Mouse (Mus musculus): ENCODE results near the gene Ppfibp2. TPM values are rescaled to one million over a fixed set of nuclear protein-coding genes. Genes with fewer than 3 reads are reported as not detected.

Ppfibp2 gene
- polyA plus RNA-seq, 1 experiment = 27.0 TPM

- peak overlapping the region; percentile 48 for H3K4me3 ChIP-seq (replicated peaks; ENCODE audit: extremely low read depth, low read depth, low read length)
- DNase-seq = peak; percentile 34
- H3K4me1 ChIP-seq (ENCODE audit: control insufficient read depth, insufficient read depth, low read length) = peaks cover 16% of the 10 kb centered on the region
- no peak for TF ChIP-seq POLR2A (IDR thresholded peaks at IDR 0.05; ENCODE audit: borderline replicate concordance, extremely low read depth, low read depth, low read length)
- no peak for TF ChIP-seq CTCF (IDR thresholded peaks at IDR 0.05; ENCODE audit: insufficient read depth, low read length)
- WGBS = 8% methylated on average over 13 of the region's 13 CpGs
These were observed 71.4 kb downstream of the Ppfibp2 start for GRCm38 (mm10) chr7:107666262-107666902.

GRCm38 (mm10) chr7:107668514-107668913 lies 73.5 kb downstream of the Ppfibp2 start:
- H3K4me1 ChIP-seq (ENCODE audit: control insufficient read depth, insufficient read depth, low read length) = peaks cover 12% of the 10 kb centered on the region
- 66% methylated on average over 5 of the region's 5 CpGs for WGBS
- DNase-seq = no peak
- TF ChIP-seq POLR2A (IDR thresholded peaks at IDR 0.05; ENCODE audit: borderline replicate concordance, extremely low read depth, low read depth, low read length) (no peak), CTCF (IDR thresholded peaks at IDR 0.05; ENCODE audit: insufficient read depth, low read length) (no peak)
- H3K4me3 ChIP-seq (replicated peaks; ENCODE audit: extremely low read depth, low read depth, low read length) = no peak overlapping the region

- TF ChIP-seq POLR2A (IDR thresholded peaks at IDR 0.05; ENCODE audit: borderline replicate concordance, extremely low read depth, low read depth, low read length) = no peak
- no peak for TF ChIP-seq CTCF (IDR thresholded peaks at IDR 0.05; ENCODE audit: insufficient read depth, low read length)
- H3K4me1 ChIP-seq (ENCODE audit: control insufficient read depth, insufficient read depth, low read length) = peaks cover 3% of the 10 kb centered on the region
- WGBS = 64% methylated on average over 3 of the region's 3 CpGs
- DNase-seq = no peak
- no peak overlapping the region for H3K4me3 ChIP-seq (replicated peaks; ENCODE audit: extremely low read depth, low read depth, low read length)
These were observed 80.2 kb downstream of the Ppfibp2 start for GRCm38 (mm10) chr7:107675224-107675623.

- TF ChIP-seq CTCF (IDR thresholded peaks at IDR 0.05; ENCODE audit: insufficient read depth, low read length) = no peak
- WGBS = 51% methylated on average over 6 of the region's 6 CpGs
- DNase-seq = no peak
- Histone ChIP-seq H3K4me1 (ENCODE audit: control insufficient read depth, insufficient read depth, low read length) (peaks cover 14% of the 10 kb centered on the region), H3K4me3 (replicated peaks; ENCODE audit: extremely low read depth, low read depth, low read length) (no peak overlapping the region)
These were observed 85.3 kb downstream of the Ppfibp2 start for GRCm38 (mm10) chr7:107680151-107680852.

- no peak overlapping the region for H3K4me3 ChIP-seq (replicated peaks; ENCODE audit: extremely low read depth, low read depth, low read length)
- WGBS = 49% methylated on average over 2 of the region's 2 CpGs
- DNase-seq = no peak
- H3K4me1 ChIP-seq (ENCODE audit: control insufficient read depth, insufficient read depth, low read length) = peaks cover 13% of the 10 kb centered on the region
- no peak for TF ChIP-seq POLR2A (IDR thresholded peaks at IDR 0.05; ENCODE audit: borderline replicate concordance, extremely low read depth, low read depth, low read length)
- no peak for TF ChIP-seq CTCF (IDR thresholded peaks at IDR 0.05; ENCODE audit: insufficient read depth, low read length)
These were observed 86.3 kb downstream of the Ppfibp2 start for GRCm38 (mm10) chr7:107681306-107681705.

GRCm38 (mm10) chr7:107683162-107683561 lies 88.2 kb downstream of the Ppfibp2 start:
- H3K4me1 ChIP-seq (ENCODE audit: control insufficient read depth, insufficient read depth, low read length) = peaks cover 15% of the 10 kb centered on the region
- no peak overlapping the region for H3K4me3 ChIP-seq (replicated peaks; ENCODE audit: extremely low read depth, low read depth, low read length)
- TF ChIP-seq POLR2A (IDR thresholded peaks at IDR 0.05; ENCODE audit: borderline replicate concordance, extremely low read depth, low read depth, low read length) (no peak), CTCF (IDR thresholded peaks at IDR 0.05; ENCODE audit: insufficient read depth, low read length) (no peak)
- no peak for DNase-seq
- WGBS = 60% methylated on average over 4 of the region's 4 CpGs

- H3K4me3 ChIP-seq (replicated peaks; ENCODE audit: extremely low read depth, low read depth, low read length) = no peak overlapping the region
- TF ChIP-seq CTCF (IDR thresholded peaks at IDR 0.05; ENCODE audit: insufficient read depth, low read length) (no peak), POLR2A (IDR thresholded peaks at IDR 0.05; ENCODE audit: borderline replicate concordance, extremely low read depth, low read depth, low read length) (no peak)
- no peak for DNase-seq
- H3K4me1 ChIP-seq (ENCODE audit: control insufficient read depth, insufficient read depth, low read length) = peaks cover 15% of the 10 kb centered on the region
- WGBS = 46% methylated on average over 3 of the region's 3 CpGs
These were observed 88.6 kb downstream of the Ppfibp2 start for GRCm38 (mm10) chr7:107683622-107684021.

GRCm38 (mm10) chr7:107685238-107685954 lies 90.4 kb downstream of the Ppfibp2 start:
- WGBS = 54% methylated on average over 8 of the region's 8 CpGs
- no peak for DNase-seq
- Histone ChIP-seq H3K4me3 (replicated peaks; ENCODE audit: extremely low read depth, low read depth, low read length) (peak overlapping the region; percentile 21), H3K4me1 (ENCODE audit: control insufficient read depth, insufficient read depth, low read length) (peaks cover 12% of the 10 kb centered on the region)
- TF ChIP-seq CTCF (IDR thresholded peaks at IDR 0.05; ENCODE audit: insufficient read depth, low read length) (no peak), POLR2A (IDR thresholded peaks at IDR 0.05; ENCODE audit: borderline replicate concordance, extremely low read depth, low read depth, low read length) (no peak)

- 70% methylated on average over 7 of the region's 7 CpGs for WGBS
- Histone ChIP-seq H3K4me3 (replicated peaks; ENCODE audit: extremely low read depth, low read depth, low read length) (peak overlapping the region; percentile 21), H3K4me1 (ENCODE audit: control insufficient read depth, insufficient read depth, low read length) (peaks cover 12% of the 10 kb centered on the region)
- DNase-seq = no peak
- TF ChIP-seq CTCF (IDR thresholded peaks at IDR 0.05; ENCODE audit: insufficient read depth, low read length) (no peak), POLR2A (IDR thresholded peaks at IDR 0.05; ENCODE audit: borderline replicate concordance, extremely low read depth, low read depth, low read length) (0 out of 2 replicates have a peak, but pooled peaks have one; percentile 7)
These were observed 90.9 kb downstream of the Ppfibp2 start for GRCm38 (mm10) chr7:107685955-107686285.
